Mouse (Mus musculus): ENCODE results near the gene Sik3. TPM values are rescaled to one million over a fixed set of nuclear protein-coding genes. Genes with fewer than 3 reads are reported as not detected.
"Not testable (repeated sequence)": the region's sequence is repeated elsewhere in the genome, so short reads cannot be mapped to it uniquely, and the experiment has no call there.

Sik3 gene
- polyA plus RNA-seq, 1 experiment from 2014 or later: 9.6 TPM

- H3K9ac ChIP-seq (replicated peaks; ENCODE audit: low read depth, low read length): no peak overlapping the region
- peaks cover 2% of the 10 kb centered on the region; the same call in 1 of the 2 replicates for H3K4me1 ChIP-seq (ENCODE audit: control insufficient read depth, insufficient read depth, low read length)
- no peaks in the 10 kb centered on the region for H3K27me3 ChIP-seq (ENCODE audit: control insufficient read depth, insufficient read depth, low read length)
- no peak overlapping the region for H3K4me2 ChIP-seq (replicated peaks; ENCODE audit: low read depth, low read length)
- H3K36me3 ChIP-seq (ENCODE audit: control insufficient read depth, insufficient read depth, low read length): peaks cover 12% of the 10 kb centered on the region
- H3K4me3 ChIP-seq (ENCODE audit: low read depth, low read length): no peak overlapping the region
- no peak for ATAC-seq (ENCODE audit: insufficient number of reproducible peaks, insufficient read depth, low FRiP score, low read depth)
- 52% methylated on average over 5 of the region's 5 CpGs for WGBS
- H3K9me3 ChIP-seq (ENCODE audit: control insufficient read depth, low read depth, low read length): no peaks in the 10 kb centered on the region
- H3K27ac ChIP-seq (ENCODE audit: low read length): no peak overlapping the region
Observed at GRCm38 (mm10) chr9:46127326-46127725, 114.7 kb downstream of the Sik3 start.

- Histone ChIP-seq H3K36me3 (ENCODE audit: control insufficient read depth, insufficient read depth, low read length) (peaks cover 6% of the 10 kb centered on the region), H3K4me2 (replicated peaks; ENCODE audit: low read depth, low read length) (no peak overlapping the region), H3K27ac (ENCODE audit: low read length) (no peak overlapping the region), H3K4me1 (ENCODE audit: control insufficient read depth, insufficient read depth, low read length) (peaks cover 2% of the 10 kb centered on the region; the same call in 1 of the 2 replicates), H3K9me3 (ENCODE audit: control insufficient read depth, low read depth, low read length) (no peaks in the 10 kb centered on the region), H3K4me3 (ENCODE audit: low read depth, low read length) (no peak overlapping the region), H3K27me3 (ENCODE audit: control insufficient read depth, insufficient read depth, low read length) (no peaks in the 10 kb centered on the region), H3K9ac (replicated peaks; ENCODE audit: low read depth, low read length) (no peak overlapping the region)
- ATAC-seq (ENCODE audit: insufficient number of reproducible peaks, insufficient read depth, low FRiP score, low read depth): no peak
- 63% methylated on average over 2 of the region's 2 CpGs for WGBS
Observed at GRCm38 (mm10) chr9:46129241-46129640, 116.6 kb downstream of the Sik3 start.

GRCm38 (mm10) chr9:46132821-46133220 is 120.2 kb downstream of the Sik3 start:
- H3K36me3 ChIP-seq (ENCODE audit: control insufficient read depth, insufficient read depth, low read length); H3K4me1 ChIP-seq (ENCODE audit: control insufficient read depth, insufficient read depth, low read length); H3K9me3 ChIP-seq (ENCODE audit: control insufficient read depth, low read depth, low read length); H3K27me3 ChIP-seq (ENCODE audit: control insufficient read depth, insufficient read depth, low read length); H3K9ac ChIP-seq (replicated peaks; ENCODE audit: low read depth, low read length); H3K4me3 ChIP-seq (ENCODE audit: low read depth, low read length); ATAC-seq (ENCODE audit: insufficient number of reproducible peaks, insufficient read depth, low FRiP score, low read depth); H3K4me2 ChIP-seq (replicated peaks; ENCODE audit: low read depth, low read length); H3K27ac ChIP-seq (ENCODE audit: low read length): not testable (repeated sequence)

- H3K9ac ChIP-seq (replicated peaks; ENCODE audit: low read depth, low read length): no peak overlapping the region
- 83% methylated on average over 6 of the region's 6 CpGs for WGBS
- ATAC-seq (ENCODE audit: insufficient number of reproducible peaks, insufficient read depth, low FRiP score, low read depth): no peak
- no peaks in the 10 kb centered on the region for H3K27me3 ChIP-seq (ENCODE audit: control insufficient read depth, insufficient read depth, low read length)
- no peak overlapping the region for H3K4me3 ChIP-seq (ENCODE audit: low read depth, low read length)
- 0 out of 2 replicates have a peak, but pooled peaks cover 2% of the 10 kb centered on the region for H3K4me1 ChIP-seq (ENCODE audit: control insufficient read depth, insufficient read depth, low read length)
- no peak overlapping the region for H3K27ac ChIP-seq (ENCODE audit: low read length)
- no peak overlapping the region for H3K4me2 ChIP-seq (replicated peaks; ENCODE audit: low read depth, low read length)
- no peaks in the 10 kb centered on the region for H3K9me3 ChIP-seq (ENCODE audit: control insufficient read depth, low read depth, low read length)
- H3K36me3 ChIP-seq (ENCODE audit: control insufficient read depth, insufficient read depth, low read length): no peaks in the 10 kb centered on the region
Observed at GRCm38 (mm10) chr9:46138831-46139230, 126.2 kb downstream of the Sik3 start.

GRCm38 (mm10) chr9:46140811-46141210 is 128.2 kb downstream of the Sik3 start:
- Histone ChIP-seq H3K9me3 (ENCODE audit: control insufficient read depth, low read depth, low read length) (no peaks in the 10 kb centered on the region), H3K27me3 (ENCODE audit: control insufficient read depth, insufficient read depth, low read length) (no peaks in the 10 kb centered on the region), H3K9ac (replicated peaks; ENCODE audit: low read depth, low read length) (no peak overlapping the region), H3K4me1 (ENCODE audit: control insufficient read depth, insufficient read depth, low read length) (0 out of 2 replicates have a peak, but pooled peaks cover 2% of the 10 kb centered on the region), H3K36me3 (ENCODE audit: control insufficient read depth, insufficient read depth, low read length) (no peaks in the 10 kb centered on the region), H3K27ac (ENCODE audit: low read length) (no peak overlapping the region), H3K4me2 (replicated peaks; ENCODE audit: low read depth, low read length) (no peak overlapping the region), H3K4me3 (ENCODE audit: low read depth, low read length) (no peak overlapping the region)
- 68% methylated on average over 1 of the region's 1 CpGs for WGBS
- no peak for ATAC-seq (ENCODE audit: insufficient number of reproducible peaks, insufficient read depth, low FRiP score, low read depth)

GRCm38 (mm10) chr9:46142031-46142430 is 129.4 kb downstream of the Sik3 start:
- Histone ChIP-seq H3K9me3 (ENCODE audit: control insufficient read depth, low read depth, low read length) (no peaks in the 10 kb centered on the region), H3K36me3 (ENCODE audit: control insufficient read depth, insufficient read depth, low read length) (no peaks in the 10 kb centered on the region), H3K27me3 (ENCODE audit: control insufficient read depth, insufficient read depth, low read length) (no peaks in the 10 kb centered on the region), H3K9ac (replicated peaks; ENCODE audit: low read depth, low read length) (no peak overlapping the region), H3K4me1 (ENCODE audit: control insufficient read depth, insufficient read depth, low read length) (0 out of 2 replicates have a peak, but pooled peaks cover 2% of the 10 kb centered on the region), H3K4me3 (ENCODE audit: low read depth, low read length) (no peak overlapping the region), H3K4me2 (replicated peaks; ENCODE audit: low read depth, low read length) (no peak overlapping the region), H3K27ac (ENCODE audit: low read length) (no peak overlapping the region)
- ATAC-seq (ENCODE audit: insufficient number of reproducible peaks, insufficient read depth, low FRiP score, low read depth): no peak
- 82% methylated on average over 1 of the region's 1 CpGs for WGBS

GRCm38 (mm10) chr9:46142492-46142891 is 129.9 kb downstream of the Sik3 start:
- Histone ChIP-seq H3K4me3 (ENCODE audit: low read depth, low read length) (no peak overlapping the region), H3K4me2 (replicated peaks; ENCODE audit: low read depth, low read length) (no peak overlapping the region), H3K27me3 (ENCODE audit: control insufficient read depth, insufficient read depth, low read length) (no peaks in the 10 kb centered on the region), H3K4me1 (ENCODE audit: control insufficient read depth, insufficient read depth, low read length) (0 out of 2 replicates have a peak, but pooled peaks cover 2% of the 10 kb centered on the region), H3K36me3 (ENCODE audit: control insufficient read depth, insufficient read depth, low read length) (no peaks in the 10 kb centered on the region), H3K9me3 (ENCODE audit: control insufficient read depth, low read depth, low read length) (no peaks in the 10 kb centered on the region), H3K9ac (replicated peaks; ENCODE audit: low read depth, low read length) (no peak overlapping the region), H3K27ac (ENCODE audit: low read length) (no peak overlapping the region)
- no peak for ATAC-seq (ENCODE audit: insufficient number of reproducible peaks, insufficient read depth, low FRiP score, low read depth)
- WGBS: 86% methylated on average over 1 of the region's 1 CpGs

GRCm38 (mm10) chr9:46144976-46145375 is 132.4 kb downstream of the Sik3 start:
- no peaks in the 10 kb centered on the region for H3K36me3 ChIP-seq (ENCODE audit: control insufficient read depth, insufficient read depth, low read length)
- peaks cover 10% of the 10 kb centered on the region; the same call in 1 of the 2 replicates for H3K4me1 ChIP-seq (ENCODE audit: control insufficient read depth, insufficient read depth, low read length)
- no peak overlapping the region for H3K9ac ChIP-seq (replicated peaks; ENCODE audit: low read depth, low read length)
- H3K9me3 ChIP-seq (ENCODE audit: control insufficient read depth, low read depth, low read length): no peaks in the 10 kb centered on the region
- ATAC-seq (ENCODE audit: insufficient number of reproducible peaks, insufficient read depth, low FRiP score, low read depth): no peak
- 84% methylated on average over 6 of the region's 6 CpGs for WGBS
- H3K4me3 ChIP-seq (ENCODE audit: low read depth, low read length): no peak overlapping the region
- H3K27ac ChIP-seq (ENCODE audit: low read length): no peak overlapping the region
- no peaks in the 10 kb centered on the region for H3K27me3 ChIP-seq (ENCODE audit: control insufficient read depth, insufficient read depth, low read length)
- no peak overlapping the region for H3K4me2 ChIP-seq (replicated peaks; ENCODE audit: low read depth, low read length)

GRCm38 (mm10) chr9:46146437-46146836 is 133.8 kb downstream of the Sik3 start:
- Histone ChIP-seq H3K4me2 (replicated peaks; ENCODE audit: low read depth, low read length) (no peak overlapping the region), H3K27me3 (ENCODE audit: control insufficient read depth, insufficient read depth, low read length) (no peaks in the 10 kb centered on the region), H3K4me3 (ENCODE audit: low read depth, low read length) (no peak overlapping the region), H3K4me1 (ENCODE audit: control insufficient read depth, insufficient read depth, low read length) (peaks cover 22% of the 10 kb centered on the region), H3K9ac (replicated peaks; ENCODE audit: low read depth, low read length) (no peak overlapping the region), H3K27ac (ENCODE audit: low read length) (no peak overlapping the region), H3K9me3 (ENCODE audit: control insufficient read depth, low read depth, low read length) (no peaks in the 10 kb centered on the region), H3K36me3 (ENCODE audit: control insufficient read depth, insufficient read depth, low read length) (no peaks in the 10 kb centered on the region)
- WGBS: 80% methylated on average over 3 of the region's 3 CpGs
- no peak for ATAC-seq (ENCODE audit: insufficient number of reproducible peaks, insufficient read depth, low FRiP score, low read depth)

All from stomach, embryonic 14.5 days (tissue).